9 mouse cellular contexts compared by ENCODE assay signal in the genomic region with DNA sequence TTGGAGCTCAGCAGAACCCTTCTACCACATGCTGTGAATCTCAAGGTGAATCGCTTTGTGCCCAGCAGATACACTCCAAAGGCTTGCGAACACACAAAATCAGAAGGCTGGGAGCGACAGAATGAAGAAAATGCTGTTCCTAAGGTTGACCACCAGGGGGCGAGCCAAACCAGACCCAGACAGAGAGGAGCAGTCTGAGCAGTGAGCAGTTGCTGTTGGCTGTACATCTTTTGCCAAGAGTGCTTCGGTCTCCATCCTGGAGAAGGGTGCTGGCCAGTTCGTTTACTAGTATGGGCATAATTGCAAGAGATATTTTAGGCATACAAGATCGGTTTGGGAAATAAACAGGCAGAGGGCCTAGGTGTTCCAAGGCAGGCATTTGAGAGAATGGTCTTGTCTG. TPM values are rescaled to one million over a fixed set of nuclear protein-coding genes. Genes with fewer than 3 reads are reported as not detected.
DNase-seq lines count a peak whose midpoint lies in the region; ATAC-seq and TF ChIP-seq lines count a peak whose summit lies in the region.
"Had no signal": no experiment of that assay in that cellular context is flagged by ENCODE, and none has a peak within 500 bp of the region (broad histone marks: within the 10 kb centered on the region; RNA-seq: fewer than 3 reads in every experiment).

No protein-coding gene starts in this region.

- TF ChIP-seq POLR2A in CH12.LX (IDR thresholded peaks at IDR 0.05; ENCODE audit: low read depth, low read length), result no peak

- H3K27me3 ChIP-seq in CH12.LX (replicated peaks), result no peaks in the 10 kb centered on the region
- H3K27me3 ChIP-seq in heart, postnatal 0 days (ENCODE audit: control insufficient read depth, insufficient read depth, low read length), result no peaks in the 10 kb centered on the region
- 0 out of 2 replicates have a peak, but pooled peaks cover 6% of the 10 kb centered on the region for H3K27me3 ChIP-seq in midbrain, embryonic 10.5 days (ENCODE audit: low read depth, poor library complexity, severe bottlenecking)
- H3K27me3 ChIP-seq: heart, embryonic 13.5 days had no signal

- TF ChIP-seq RAD21 in CH12.LX (IDR thresholded peaks at IDR 0.05; ENCODE audit: low read depth, low read length), result peak; percentile 61

- no peak for TF ChIP-seq EP300 in CH12.LX (IDR thresholded peaks at IDR 0.05; ENCODE audit: low read length)
- no peak for TF ChIP-seq EP300 in heart, postnatal 0 days (IDR thresholded peaks at IDR 0.05; ENCODE audit: low read depth)

- 30% methylated on average over 7 of the region's 7 CpGs for WGBS in heart, postnatal 0 days
- WGBS in midbrain, embryonic 10.5 days, result 42% methylated on average over 7 of the region's 7 CpGs

- no peaks in the 10 kb centered on the region for H3K36me3 ChIP-seq in CH12.LX (replicated peaks in 1 of 2; ENCODE audit: control insufficient read depth in 1 of 2, insufficient read depth in 1 of 2, low read length in 1 of 2)
- H3K36me3 ChIP-seq in heart, postnatal 0 days (replicated peaks; ENCODE audit: control insufficient read depth, insufficient read depth, low read length), result no peaks in the 10 kb centered on the region
- H3K36me3 ChIP-seq in midbrain, embryonic 10.5 days, result no peaks in the 10 kb centered on the region
- H3K36me3 ChIP-seq: heart, embryonic 13.5 days had no signal

- dilution Hi-C loops in CH12.LX (cut with MboI; ENCODE audit: extremely low pct_ligation_motif_present, extremely low pct_unique_long_range_greater_than_20kb, low sequenced_read_pairs), result no loop called here

- no peak overlapping the region for H3K4me3 ChIP-seq in CH12.LX (replicated peaks in 1 of 3; ENCODE audit: low read depth in 2 of 3, low read length in 2 of 3, poor library complexity in 1 of 3)
- no peak overlapping the region for H3K4me3 ChIP-seq in heart, postnatal 0 days (ENCODE audit: low read depth, low read length)
- no peak overlapping the region for H3K4me3 ChIP-seq in midbrain, embryonic 10.5 days
- H3K4me3 ChIP-seq: heart, embryonic 13.5 days had no signal

- no peak overlapping the region for H3K4me2 ChIP-seq in CH12.LX (ENCODE audit: insufficient read depth, low read depth, poor library complexity, severe bottlenecking)
- H3K4me2 ChIP-seq in heart, postnatal 0 days (ENCODE audit: low read depth, low read length), result no peak overlapping the region
- H3K4me2 ChIP-seq: heart, embryonic 13.5 days had no signal

- ATAC-seq in heart, postnatal 0 days (ENCODE audit: insufficient read depth, low read depth), result no peak

- H3K4me1 ChIP-seq in CH12.LX (ENCODE audit: control insufficient read depth in 1 of 2, insufficient read depth in 2 of 2), result no peaks in the 10 kb centered on the region; a peak in 1 of 4 replicates
- H3K4me1 ChIP-seq in heart, postnatal 0 days (ENCODE audit: control insufficient read depth, insufficient read depth), result no peaks in the 10 kb centered on the region
- no peaks in the 10 kb centered on the region for H3K4me1 ChIP-seq in midbrain, embryonic 10.5 days
- H3K4me1 ChIP-seq: heart, embryonic 13.5 days had no signal

- peak; percentile 38 to 69; a peak in 3 of 4 replicates for TF ChIP-seq CTCF in CH12.LX (conservative IDR thresholded peaks at IDR 0.05 in 1 of 2, IDR thresholded peaks at IDR 0.05 in 1 of 2; ENCODE audit: low read depth in 2 of 2, low read length in 2 of 2)
- peak; percentile 86 for TF ChIP-seq CTCF in heart, postnatal 0 days (IDR thresholded peaks at IDR 0.05; ENCODE audit: low read depth)

- no peak overlapping the region for H3K27ac ChIP-seq in CH12.LX (ENCODE audit: insufficient read depth, low read depth)
- H3K27ac ChIP-seq in heart, postnatal 0 days (ENCODE audit: low read depth), result no peak overlapping the region
- no peak overlapping the region for H3K27ac ChIP-seq in midbrain, embryonic 10.5 days (replicated peaks)
- H3K27ac ChIP-seq: heart, embryonic 13.5 days had no signal

- peak; percentile 34 for DNase-seq in CH12.LX (ENCODE audit: extremely low read depth)
- DNase-seq in adrenal gland, adult 18-20 months (ENCODE audit: low spot score in 2 of 2), result peak; percentile 31 to 43
- peak; percentile 48 for DNase-seq in embryo, embryonic 10 days (ENCODE audit: low spot score)
- DNase-seq in heart, postnatal 0 days (ENCODE audit: low spot score), result peak; percentile 34
- DNase-seq in layer of hippocampus, postnatal 25 days (ENCODE audit: extremely low spot score in 1 of 2, low spot score in 1 of 2), result peak; percentile 40 to 50
- peak; percentile 41 for DNase-seq in midbrain, embryonic 10.5 days (ENCODE audit: low spot score)
- peak; percentile 13 to 14 for DNase-seq in right cerebral cortex, postnatal 36 days (ENCODE audit: low spot score in 2 of 2)
- DNase-seq in yolk sac, embryonic 10.5 days (ENCODE audit: low spot score), result peak; percentile 27

- H3K79me2 ChIP-seq in CH12.LX (replicated peaks; ENCODE audit: control insufficient read depth, extremely low read depth, insufficient read depth, poor library complexity, severe bottlenecking), result no peaks in the 10 kb centered on the region

- H3K9me3 ChIP-seq in CH12.LX (replicated peaks; ENCODE audit: low read length), result no peaks in the 10 kb centered on the region
- no peaks in the 10 kb centered on the region for H3K9me3 ChIP-seq in heart, postnatal 0 days (replicated peaks; ENCODE audit: control insufficient read depth, low read length)
- H3K9me3 ChIP-seq in midbrain, embryonic 10.5 days (replicated peaks), result no peaks in the 10 kb centered on the region
- H3K9me3 ChIP-seq: heart, embryonic 13.5 days had no signal

- in situ Hi-C loops in CH12.LX (cut with MboI; ENCODE audit: low pct_ligation_motif_present, low pct_unique_long_range_greater_than_20kb, low sequenced_read_pairs), result no loop called here

- H3K9ac ChIP-seq in CH12.LX (ENCODE audit: insufficient read depth, low read depth), result no peak overlapping the region
- no peak overlapping the region for H3K9ac ChIP-seq in heart, postnatal 0 days (replicated peaks; ENCODE audit: low read depth, low read length)
- H3K9ac ChIP-seq: heart, embryonic 13.5 days had no signal

TF ChIP-seq in CH12.LX, 34 proteins besides CTCF, POLR2A, EP300 and RAD21:
- no peak for TF ChIP-seq UBTF (IDR thresholded peaks at IDR 0.05; ENCODE audit: low read depth, low read length)
- TF ChIP-seq BHLHE40 (IDR thresholded peaks at IDR 0.05; ENCODE audit: low read depth, low read length), result no peak
- TF ChIP-seq ETS1 (conservative IDR thresholded peaks at IDR 0.05; ENCODE audit: low read depth, low read length), result no peak
- no peak for TF ChIP-seq HCFC1 (IDR thresholded peaks at IDR 0.05; ENCODE audit: low read depth, low read length)
- TF ChIP-seq SIN3A (IDR thresholded peaks at IDR 0.05; ENCODE audit: low read length), result no peak
- peak; percentile 69 for TF ChIP-seq SMC3 (IDR thresholded peaks at IDR 0.05; ENCODE audit: low read depth, low read length)

RNA-seq across cellular contexts. Expression of gene Trpc5os, which starts 52.9 kb away (rescaled TPM):
- 0.08 and 0.17 TPM in 2 replicates for total RNA-seq in CH12.LX (2012; rRNA removed)
- total RNA-seq in CH12.LX (2014; rRNA removed), result 0.40 and 0.72 TPM in 2 replicates
- polyA plus RNA-seq in CH12.LX (2012; ENCODE audit: insufficient read length, low read depth), result 0.15 and 0.17 TPM in 2 replicates
- total RNA-seq in adrenal gland, adult 18-20 months (2021), result not detected
- 0.04 TPM in 1 of 2 replicates, not detected in the other for total RNA-seq in heart, postnatal 0 days (2014; rRNA removed; ENCODE audit: low replicate concordance)
- 0.03 TPM in 1 of 2 replicates, not detected in the other for polyA plus RNA-seq in heart, postnatal 0 days (2015; fragmentation: Nextera tagmentation; extraction: Ambion mirVana)
- not detected for total RNA-seq in layer of hippocampus, postnatal 25 days (2021)
- polyA plus RNA-seq in midbrain, embryonic 10.5 days (2016; fragmentation: Nextera tagmentation; extraction: Ambion mirVana), result not detected in 2 replicates
- polyA plus RNA-seq: heart, embryonic 13.5 days had no signal
